Mouse (Mus musculus) ES-E14 (cell line): ENCODE results near the gene Dars.

Experiments
- CHD2 ChIP-seq: IDR thresholded peaks from 2 replicates; pipeline ENCODE4 v1.6.1; 2014; ENCODE audit warnings: mild to moderate bottlenecking, low read depth, low read length, inconsistent platforms
- MAFK ChIP-seq: IDR thresholded peaks from 2 replicates; pipeline ENCODE4 v1.6.1; 2014; ENCODE audit warnings: mild to moderate bottlenecking, low read depth, low read length, inconsistent platforms; ENCODE audit not compliant: insufficient read depth
- ZNF384 ChIP-seq: IDR thresholded peaks from 2 replicates; pipeline ENCODE4 v1.6.1; 2012; ENCODE audit warnings: low read depth, low read length, inconsistent platforms

- TF ChIP-seq ZNF384: no peak
- TF ChIP-seq CHD2: no peak
- no peak for TF ChIP-seq MAFK
Measured at GRCm38 (mm10) chr1:128466828-128467227, 49.7 kb upstream of the Dars start.
